ENCODE assay signal across 1 mouse cellular context in the genomic region with DNA sequence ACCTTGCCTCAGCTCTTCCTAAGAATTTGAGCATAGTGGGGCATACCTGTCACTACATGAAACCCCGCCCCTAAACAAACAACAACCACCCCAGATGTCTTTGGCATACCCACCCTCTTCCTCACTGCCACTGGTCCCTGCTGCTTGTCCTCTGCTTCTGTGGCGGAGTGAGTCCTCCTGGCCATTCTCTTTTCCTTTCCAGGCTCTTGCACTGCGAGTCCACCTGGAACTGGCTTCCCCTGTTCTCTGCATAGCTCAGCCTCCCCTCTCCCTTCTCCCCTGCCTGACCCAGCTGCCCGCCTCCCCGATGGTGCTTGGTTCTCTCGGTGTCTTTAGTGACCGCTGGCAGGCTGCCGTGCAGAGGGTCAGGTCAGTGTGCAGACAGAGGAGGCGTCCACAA.
TF ChIP-seq lines count a peak whose summit lies in the region.

No protein-coding gene starts in this region.

TF ChIP-seq in MEL, 35 proteins besides CTCF, POLR2A, EP300 and RAD21:
- TF ChIP-seq MYC (IDR thresholded peaks at IDR 0.05; ENCODE audit: low read depth, low read length) (no peak), MEF2A (IDR thresholded peaks at IDR 0.05; ENCODE audit: extremely low read depth, insufficient replicate concordance, low read depth, low read length, poor library complexity, severe bottlenecking) (no peak), CHD2 (IDR thresholded peaks at IDR 0.05; ENCODE audit: low read length) (no peak), ELF1 (IDR thresholded peaks at IDR 0.05; ENCODE audit: low read depth, low read length) (no peak), USF2 (IDR thresholded peaks at IDR 0.05; ENCODE audit: borderline replicate concordance in 1 of 2, insufficient read depth in 1 of 2, low read depth in 1 of 2, low read length in 2 of 2) (no peak), NRF1 (IDR thresholded peaks at IDR 0.05; ENCODE audit: insufficient read depth, low read depth, low read length, poor library complexity, severe bottlenecking) (no peak), ZC3H11A (IDR thresholded peaks at IDR 0.05; ENCODE audit: low read depth, low read length) (no peak), BHLHE40 (IDR thresholded peaks at IDR 0.05; ENCODE audit: borderline replicate concordance, low read depth, low read length) (no peak), USF1 (IDR thresholded peaks at IDR 0.05; ENCODE audit: low read depth, low read length) (no peak), POLR2AphosphoS2 (IDR thresholded peaks at IDR 0.05; ENCODE audit: low read length) (no peak)
